Mouse (Mus musculus): ENCODE results near the gene Zfx. TPM values are rescaled to one million over a fixed set of nuclear protein-coding genes. Genes with fewer than 3 reads are reported as not detected.

The Zfx gene
- polyA plus RNA-seq, 2 experiments = 4.1 to 12.9 TPM

DNA sequence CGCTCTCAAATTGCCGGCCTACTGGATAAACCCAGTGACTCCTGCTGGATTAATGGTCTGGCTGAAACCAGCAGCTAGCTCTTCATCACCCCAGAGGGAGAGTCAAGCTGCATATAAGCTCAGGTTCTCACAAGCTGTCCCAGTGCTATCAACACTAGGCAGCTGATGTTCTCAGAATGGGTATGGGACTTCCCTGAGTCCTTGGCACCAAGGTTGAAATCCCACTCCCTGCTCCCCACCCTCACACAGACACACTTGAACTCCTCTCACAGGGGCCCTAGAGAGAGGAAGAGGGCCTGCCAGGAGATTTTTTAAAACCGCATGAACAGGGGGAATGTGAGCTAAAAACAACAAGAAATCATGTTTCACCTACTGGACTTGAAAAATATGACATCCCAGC, 74.5 kb downstream of the Zfx start:
- H3K4me1 ChIP-seq (replicated peaks; ENCODE audit: control insufficient read depth in 2 of 2, insufficient read depth in 2 of 2, low read length in 1 of 2) = no peaks in the 10 kb centered on the region
- H3K27ac ChIP-seq = no peak overlapping the region
- no peak for TF ChIP-seq CTCF (IDR thresholded peaks at IDR 0.05; ENCODE audit: low read depth)
- TF ChIP-seq EP300 (IDR thresholded peaks at IDR 0.05; ENCODE audit: low read depth) = no peak
- H3K4me2 ChIP-seq (ENCODE audit: low read depth) = no peak overlapping the region
- DNase-seq (ENCODE audit: low read depth in 3 of 3, low spot score in 3 of 3) = no peak
- WGBS (ENCODE audit: insufficient replicate concordance) = 77% methylated on average over 3 of the region's 3 CpGs
- no peak overlapping the region for H3K4me3 ChIP-seq (ENCODE audit: insufficient read depth in 1 of 2, low read depth in 2 of 2, low read length in 2 of 2)
- no peaks in the 10 kb centered on the region for H3K27me3 ChIP-seq (ENCODE audit: control insufficient read depth, insufficient read depth, low read length)
- H3K9ac ChIP-seq (replicated peaks) = no peak overlapping the region
- H3K36me3 ChIP-seq (replicated peaks; ENCODE audit: control insufficient read depth, insufficient read depth, low read depth) = no peaks in the 10 kb centered on the region
- no peak for ATAC-seq (ENCODE audit: insufficient read depth)
- H3K9me3 ChIP-seq (ENCODE audit: control insufficient read depth, low read length) = no peaks in the 10 kb centered on the region

DNA sequence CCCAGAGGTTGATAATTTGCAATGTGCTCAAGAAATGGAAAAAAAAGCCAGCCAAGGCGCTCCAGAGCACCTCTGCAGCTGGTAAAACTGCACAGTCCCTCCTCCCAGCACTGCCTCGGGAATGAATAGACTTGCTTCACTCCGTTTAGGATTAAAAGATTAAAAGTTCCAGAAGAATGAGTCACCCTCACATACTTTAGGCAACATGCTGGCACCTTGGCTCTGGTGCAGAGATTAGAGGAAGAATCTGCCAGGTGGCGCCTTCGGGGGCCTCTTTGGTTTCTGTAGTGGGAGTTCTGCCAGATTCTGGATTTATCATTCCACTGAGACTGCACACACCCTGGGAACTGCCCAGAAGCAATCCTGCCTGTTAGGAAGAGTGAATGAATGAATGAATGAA, 75.5 kb downstream of the Zfx start:
- TF ChIP-seq CTCF (IDR thresholded peaks at IDR 0.05; ENCODE audit: low read depth) (no peak), EP300 (IDR thresholded peaks at IDR 0.05; ENCODE audit: low read depth) (no peak)
- Histone ChIP-seq H3K4me1 (replicated peaks; ENCODE audit: control insufficient read depth in 2 of 2, insufficient read depth in 2 of 2, low read length in 1 of 2) (no peaks in the 10 kb centered on the region), H3K9me3 (ENCODE audit: control insufficient read depth, low read length) (no peaks in the 10 kb centered on the region), H3K27ac (no peak overlapping the region), H3K4me3 (ENCODE audit: insufficient read depth in 1 of 2, low read depth in 2 of 2, low read length in 2 of 2) (no peak overlapping the region), H3K4me2 (ENCODE audit: low read depth) (no peak overlapping the region), H3K36me3 (replicated peaks; ENCODE audit: control insufficient read depth, insufficient read depth, low read depth) (no peaks in the 10 kb centered on the region), H3K9ac (replicated peaks) (no peak overlapping the region), H3K27me3 (ENCODE audit: control insufficient read depth, insufficient read depth, low read length) (no peaks in the 10 kb centered on the region)
- ATAC-seq (ENCODE audit: insufficient read depth) (no peak), DNase-seq (ENCODE audit: low read depth in 3 of 3, low spot score in 3 of 3) (no peak)
- 54% methylated on average over 5 of the region's 5 CpGs for WGBS (ENCODE audit: insufficient replicate concordance)

DNA sequence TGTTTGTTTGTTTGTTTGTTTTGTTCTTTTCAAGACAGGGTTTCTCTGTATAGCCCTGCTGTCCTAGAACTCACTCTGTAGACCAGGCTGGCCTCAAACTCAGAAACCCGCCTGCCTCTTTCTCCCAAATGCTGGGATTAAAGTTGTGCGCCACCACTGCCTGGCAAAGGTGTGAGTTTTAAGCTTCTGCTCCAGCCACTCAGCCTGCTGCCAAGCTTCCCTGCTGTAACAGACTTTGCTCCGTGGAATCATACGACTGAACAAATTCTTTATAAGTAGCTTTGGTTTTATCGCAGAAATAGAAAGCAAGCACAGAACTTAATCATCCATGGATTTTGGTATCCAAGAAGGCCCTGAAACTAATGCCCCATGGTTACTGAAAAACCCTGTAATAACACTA, 76.1 kb downstream of the Zfx start:
- ATAC-seq (ENCODE audit: insufficient read depth) (no peak), DNase-seq (ENCODE audit: low read depth in 3 of 3, low spot score in 3 of 3) (no peak)
- H3K4me3 ChIP-seq (ENCODE audit: insufficient read depth in 1 of 2, low read depth in 2 of 2, low read length in 2 of 2) = no peak overlapping the region
- 71% methylated on average over 5 of the region's 5 CpGs for WGBS (ENCODE audit: insufficient replicate concordance)
- H3K4me2 ChIP-seq (ENCODE audit: low read depth) = no peak overlapping the region
- no peak overlapping the region for H3K9ac ChIP-seq (replicated peaks)
- H3K36me3 ChIP-seq (replicated peaks; ENCODE audit: control insufficient read depth, insufficient read depth, low read depth) = no peaks in the 10 kb centered on the region
- H3K27me3 ChIP-seq (ENCODE audit: control insufficient read depth, insufficient read depth, low read length) = no peaks in the 10 kb centered on the region
- no peak for TF ChIP-seq EP300 (IDR thresholded peaks at IDR 0.05; ENCODE audit: low read depth)
- TF ChIP-seq CTCF (IDR thresholded peaks at IDR 0.05; ENCODE audit: low read depth) = no peak
- no peaks in the 10 kb centered on the region for H3K9me3 ChIP-seq (ENCODE audit: control insufficient read depth, low read length)
- no peaks in the 10 kb centered on the region for H3K4me1 ChIP-seq (replicated peaks; ENCODE audit: control insufficient read depth in 2 of 2, insufficient read depth in 2 of 2, low read length in 1 of 2)
- H3K27ac ChIP-seq = no peak overlapping the region

DNA sequence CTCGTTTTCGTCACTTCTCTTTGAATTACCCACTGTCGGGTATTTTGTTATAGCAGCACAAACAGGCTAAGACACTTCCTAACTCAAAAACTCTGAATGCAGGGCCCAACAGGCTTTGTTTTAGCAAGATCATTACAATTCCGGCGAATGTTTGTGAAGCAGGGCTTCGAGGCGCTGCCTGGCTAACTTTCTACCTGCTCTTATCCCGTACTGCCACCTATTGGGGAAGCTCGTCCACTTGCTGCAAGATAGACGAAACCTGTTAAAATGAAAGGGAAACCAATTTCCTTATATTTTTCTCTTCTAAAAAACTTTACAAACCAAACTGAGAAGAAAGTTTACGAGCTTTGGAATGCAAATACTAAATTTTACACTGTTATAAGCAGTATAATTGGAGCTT, 90.6 kb downstream of the Zfx start:
- H3K4me3 ChIP-seq (ENCODE audit: insufficient read depth in 1 of 2, low read depth in 2 of 2, low read length in 2 of 2) = no peak overlapping the region
- no peaks in the 10 kb centered on the region for H3K9me3 ChIP-seq (ENCODE audit: control insufficient read depth, low read length)
- no peak overlapping the region for H3K9ac ChIP-seq (replicated peaks)
- no peak overlapping the region for H3K4me2 ChIP-seq (ENCODE audit: low read depth)
- ATAC-seq (ENCODE audit: insufficient read depth) (no peak), DNase-seq (ENCODE audit: low read depth in 3 of 3, low spot score in 3 of 3) (peak; percentile 28 to 41 (median 29))
- no peak overlapping the region for H3K27ac ChIP-seq
- no peaks in the 10 kb centered on the region for H3K36me3 ChIP-seq (replicated peaks; ENCODE audit: control insufficient read depth, insufficient read depth, low read depth)
- no peaks in the 10 kb centered on the region for H3K4me1 ChIP-seq (replicated peaks; ENCODE audit: control insufficient read depth in 2 of 2, insufficient read depth in 2 of 2, low read length in 1 of 2)
- no peaks in the 10 kb centered on the region for H3K27me3 ChIP-seq (ENCODE audit: control insufficient read depth, insufficient read depth, low read length)
- 27% methylated on average over 11 of the region's 11 CpGs for WGBS (ENCODE audit: insufficient replicate concordance)
- TF ChIP-seq EP300 (IDR thresholded peaks at IDR 0.05; ENCODE audit: low read depth) (no peak), CTCF (IDR thresholded peaks at IDR 0.05; ENCODE audit: low read depth) (peak; percentile 73)

DNA sequence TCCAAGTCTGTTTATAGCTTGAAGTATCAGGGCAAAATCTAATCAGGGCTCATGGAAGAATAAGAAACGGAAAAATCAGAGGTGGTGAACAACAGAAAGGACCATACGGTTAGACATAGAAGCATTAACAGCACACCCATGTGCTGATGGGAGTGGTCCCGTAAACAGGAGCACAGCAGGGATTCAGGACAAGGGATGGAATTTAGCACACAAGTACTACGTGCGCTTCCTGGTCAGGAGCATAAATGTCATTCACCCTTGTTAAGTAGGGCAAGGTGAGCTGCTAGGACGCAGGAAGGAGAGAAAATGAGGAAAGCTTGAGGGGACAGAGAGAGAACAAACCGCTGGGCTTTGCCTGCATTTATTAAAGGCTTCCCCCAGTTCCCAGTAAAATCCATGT, 93.4 kb downstream of the Zfx start:
- H3K36me3 ChIP-seq (replicated peaks; ENCODE audit: control insufficient read depth, insufficient read depth, low read depth) = no peaks in the 10 kb centered on the region
- no peak for ATAC-seq (ENCODE audit: insufficient read depth)
- H3K27me3 ChIP-seq (ENCODE audit: control insufficient read depth, insufficient read depth, low read length) = no peaks in the 10 kb centered on the region
- no peaks in the 10 kb centered on the region for H3K9me3 ChIP-seq (ENCODE audit: control insufficient read depth, low read length)
- H3K4me1 ChIP-seq (replicated peaks; ENCODE audit: control insufficient read depth in 2 of 2, insufficient read depth in 2 of 2, low read length in 1 of 2) = no peaks in the 10 kb centered on the region
- H3K4me2 ChIP-seq (ENCODE audit: low read depth) = no peak overlapping the region
- no peak for DNase-seq (ENCODE audit: low read depth in 3 of 3, low spot score in 3 of 3)
- no peak for TF ChIP-seq CTCF (IDR thresholded peaks at IDR 0.05; ENCODE audit: low read depth)
- no peak for TF ChIP-seq EP300 (IDR thresholded peaks at IDR 0.05; ENCODE audit: low read depth)
- 71% methylated on average over 7 of the region's 7 CpGs for WGBS (ENCODE audit: insufficient replicate concordance)
- H3K9ac ChIP-seq (replicated peaks) = no peak overlapping the region
- no peak overlapping the region for H3K4me3 ChIP-seq (ENCODE audit: insufficient read depth in 1 of 2, low read depth in 2 of 2, low read length in 2 of 2)
- H3K27ac ChIP-seq = no peak overlapping the region

Other genes starting within 250 kb of the Zfx start
- 1.3 and 1.6 TPM in 2 replicates for gene AU015836, start 155.0 kb downstream of the Zfx start, polyA plus RNA-seq (2012; rRNA removed)
- 0.47 and 0.71 TPM in 2 replicates for gene AU015836, start 155.0 kb downstream of the Zfx start, polyA plus RNA-seq (2014; fragmentation: Nextera tagmentation; extraction: Ambion mirVana)
- 38.6 and 40.4 TPM in 2 replicates for gene Eif2s3x, start 89.2 kb upstream of the Zfx start, polyA plus RNA-seq (2012; rRNA removed)
- gene Eif2s3x, start 89.2 kb upstream of the Zfx start, polyA plus RNA-seq (2014; fragmentation: Nextera tagmentation; extraction: Ambion mirVana) = 38.6 and 66.1 TPM in 2 replicates
- gene Klhl15, start 110.9 kb upstream of the Zfx start, polyA plus RNA-seq (2012; rRNA removed) = 1.6 and 1.9 TPM in 2 replicates
- gene Klhl15, start 110.9 kb upstream of the Zfx start, polyA plus RNA-seq (2014; fragmentation: Nextera tagmentation; extraction: Ambion mirVana) = 3.7 and 3.8 TPM in 2 replicates
- gene Fam90a1b, start 243.1 kb upstream of the Zfx start, polyA plus RNA-seq (2012; rRNA removed) = 0.01 TPM in 1 of 2 replicates, not detected in the other
- 0.08 TPM in 1 of 2 replicates, not detected in the other for gene Fam90a1b, start 243.1 kb upstream of the Zfx start, polyA plus RNA-seq (2014; fragmentation: Nextera tagmentation; extraction: Ambion mirVana)
- 7.2 and 10.4 TPM in 2 replicates for gene Apoo, start 243.4 kb upstream of the Zfx start, polyA plus RNA-seq (2012; rRNA removed)
- 50.5 and 59.2 TPM in 2 replicates for gene Apoo, start 243.4 kb upstream of the Zfx start, polyA plus RNA-seq (2014; fragmentation: Nextera tagmentation; extraction: Ambion mirVana)